Mouse (Mus musculus) cortical plate, adult 2 months (tissue): ENCODE results near the gene Ruvbl2. TPM values are rescaled to one million over a fixed set of nuclear protein-coding genes. Genes with fewer than 3 reads are reported as not detected.
"Not testable (repeated sequence)": the region's sequence is repeated elsewhere in the genome, so short reads cannot be mapped to it uniquely, and the experiment has no call there.

Source experiments
- H3K27ac ChIP-seq: fragments of 200-500 bp; 2 replicates; pipeline ENCODE4 v1.5.1; 2012; ENCODE audit warnings: low read length, control low read depth, inconsistent platforms; ENCODE audit not compliant: insufficient read depth
- H3K4me1 ChIP-seq: fragments of 200-500 bp; 2 replicates; pipeline ENCODE4 v1.6.1; 2011; ENCODE audit warnings: low read length; ENCODE audit not compliant: control insufficient read depth, insufficient read depth
- H3K4me3 ChIP-seq: fragments of 200-500 bp; 2 replicates; pipeline ENCODE4 v1.5.1; 2011; ENCODE audit warnings: mild to moderate bottlenecking, low read length, control low read depth; ENCODE audit not compliant: insufficient read depth
- CTCF ChIP-seq: fragments of 200-500 bp; IDR thresholded peaks from 2 replicates; pipeline ENCODE4 v1.5.1; 2011; ENCODE audit warnings: mild to moderate bottlenecking, control low read depth, low read length; ENCODE audit not compliant: insufficient read depth; ENCODE audit errors: extremely low read depth
- POLR2A ChIP-seq: fragments of 200-500 bp; IDR thresholded peaks from 2 replicates; pipeline ENCODE4 v1.6.1; 2011; ENCODE audit warnings: mild to moderate bottlenecking, low read length, control low read depth; ENCODE audit not compliant: insufficient read depth; ENCODE audit errors: extremely low read depth
- polyA plus RNA-seq: library from polyadenylated mRNA; depleted of rRNA; stranded (reverse); fragments of >200 nt; gene quantifications from 2 replicates; pipeline ENCODE4 v1.2.3, GENCODE M21; 2012

Ruvbl2 gene
- polyA plus RNA-seq, 1 experiment: 47.4 TPM

DNA sequence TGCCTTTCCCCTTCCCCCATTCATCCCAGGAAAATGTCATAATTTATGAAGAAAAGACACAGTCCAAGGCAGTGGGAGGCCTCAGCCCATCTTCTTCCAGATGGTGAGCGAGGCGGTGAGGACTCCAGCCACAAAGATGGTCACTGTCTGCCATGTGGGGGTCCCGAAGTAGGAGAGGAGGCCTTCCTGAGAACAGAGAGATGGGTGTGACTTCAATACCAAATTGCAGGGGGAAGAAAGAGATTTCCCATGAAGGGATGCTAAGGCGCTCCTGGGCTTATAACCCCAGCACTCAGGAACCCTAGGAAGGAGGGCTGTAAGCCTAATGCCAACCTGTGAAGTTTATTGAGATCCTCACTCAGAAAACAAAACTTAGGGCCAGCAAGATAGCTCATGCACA lies 23.9 kb upstream of the Ruvbl2 start:
- no peak for TF ChIP-seq CTCF
- peaks cover 13% of the 10 kb centered on the region for H3K4me1 ChIP-seq
- no peak overlapping the region for H3K27ac ChIP-seq
- H3K4me3 ChIP-seq: no peak overlapping the region

DNA sequence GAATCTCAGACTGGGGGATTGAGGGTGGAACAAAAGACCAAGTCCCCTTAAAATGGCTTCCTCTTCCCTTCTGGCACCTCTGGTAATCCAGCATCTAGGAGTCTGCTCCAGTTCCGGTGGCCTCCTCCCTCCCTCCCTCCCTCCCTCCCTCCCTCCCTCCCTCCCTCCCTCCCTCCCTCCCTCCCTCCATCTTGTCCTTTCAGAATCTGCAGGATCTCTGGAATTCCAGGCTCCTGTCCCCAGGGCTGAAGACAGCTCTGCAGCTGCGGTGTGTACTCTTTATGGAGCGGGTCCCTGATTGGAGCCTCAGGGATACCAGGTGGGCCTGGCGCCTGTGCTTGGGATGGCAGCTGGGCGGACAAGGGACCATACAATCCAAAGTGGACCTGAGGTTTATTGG lies 23.4 kb upstream of the Ruvbl2 start:
- H3K27ac ChIP-seq: peak overlapping the region; percentile 94
- no peak for TF ChIP-seq POLR2A
- H3K4me3 ChIP-seq: no peak overlapping the region
- peaks cover 13% of the 10 kb centered on the region for H3K4me1 ChIP-seq

DNA sequence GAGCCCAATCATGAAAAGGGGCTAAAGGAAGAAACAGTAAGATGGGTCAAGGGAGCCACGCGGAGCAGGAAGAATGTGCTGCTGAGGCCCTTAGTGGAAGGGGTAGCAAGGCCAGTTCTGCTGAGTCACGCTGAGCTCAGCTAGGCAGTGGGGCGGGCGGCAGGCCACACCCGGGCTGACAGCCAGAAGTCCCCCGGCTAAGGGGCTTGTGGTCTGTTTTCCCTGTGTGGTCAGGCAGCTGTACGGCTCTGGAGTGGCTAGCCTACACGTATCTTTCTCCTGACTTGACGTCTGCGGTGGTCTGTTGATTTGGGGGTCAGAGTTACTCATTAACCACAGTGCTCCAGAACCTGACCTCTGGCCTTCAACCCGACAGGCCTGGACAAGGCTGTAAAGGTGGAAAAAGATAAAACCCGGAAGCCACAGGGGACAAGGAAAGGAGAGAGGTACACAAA lies 23.0 kb upstream of the Ruvbl2 start:
- H3K4me3 ChIP-seq: no peak overlapping the region
- peaks cover 12% of the 10 kb centered on the region for H3K4me1 ChIP-seq
- TF ChIP-seq CTCF (no peak), POLR2A (0 out of 2 replicates have a peak, but pooled peaks have one; percentile 37)
- H3K27ac ChIP-seq: peak overlapping the region; percentile 94

DNA sequence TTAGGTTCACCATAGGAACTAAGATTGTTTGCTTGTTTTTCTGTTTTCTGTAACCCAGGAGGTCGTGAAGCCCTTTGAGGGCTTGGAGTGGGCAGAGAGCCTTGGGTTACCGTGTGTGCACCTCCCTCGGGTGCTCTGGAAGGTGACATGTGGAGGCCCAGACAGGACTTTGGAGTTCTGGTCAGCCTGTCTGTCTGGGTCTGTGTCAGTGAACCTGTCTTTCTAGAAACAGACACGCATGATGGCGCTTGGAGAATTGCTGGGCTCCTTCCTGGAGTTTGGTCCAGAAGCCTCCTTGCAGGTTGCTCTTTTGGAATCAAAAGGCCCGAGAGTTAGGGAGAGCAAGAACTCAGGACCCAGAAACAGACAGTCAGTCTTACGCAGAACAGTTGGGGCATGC lies 22.5 kb upstream of the Ruvbl2 start:
- H3K27ac ChIP-seq: peak overlapping the region; percentile 94
- H3K4me3 ChIP-seq: no peak overlapping the region; the same call in 1 of the 2 replicates
- peaks cover 9% of the 10 kb centered on the region; the same call in 1 of the 2 replicates for H3K4me1 ChIP-seq
- no peak for TF ChIP-seq POLR2A
- TF ChIP-seq CTCF: no peak

DNA sequence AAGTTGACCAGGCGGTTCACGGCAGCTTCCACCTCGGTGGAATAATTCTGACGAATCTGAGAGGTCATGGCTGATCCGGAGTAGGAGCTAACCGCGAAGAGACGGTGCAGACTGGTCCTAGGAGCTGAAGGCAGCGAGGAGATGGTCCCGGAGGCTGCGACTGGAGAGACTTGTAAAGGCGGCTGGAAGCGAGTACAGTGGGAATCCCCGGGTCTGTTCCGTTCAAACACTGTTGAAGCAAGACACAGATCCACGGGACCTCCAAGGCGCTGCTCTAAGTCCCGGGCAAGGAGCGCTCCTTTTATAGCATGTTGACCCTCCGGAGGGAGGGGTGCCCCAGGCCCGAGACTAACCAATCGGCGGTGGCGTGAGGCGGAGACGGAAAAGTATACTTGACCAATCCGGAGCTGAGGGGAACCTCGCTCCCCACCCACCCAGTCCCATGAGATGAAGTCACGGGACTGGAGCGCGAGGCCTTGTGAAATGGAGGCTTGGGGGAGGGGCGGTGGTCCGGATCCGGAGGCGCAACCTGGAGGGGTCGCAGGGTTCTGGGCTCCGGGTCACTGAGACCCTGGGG lies 21.8 kb upstream of the Ruvbl2 start, which contains the start of gene Ftl1:
Gene Ftl1 (minus strand): TSS at position 321 of the 577 bp plus-strand sequence.
- Histone ChIP-seq H3K4me3 (peak within 1 kb of the TSS; percentile 93), H3K27ac (peak within 1 kb of the TSS; percentile 94)
- peak; percentile 96 for TF ChIP-seq POLR2A
- not testable (repeated sequence) for H3K4me1 ChIP-seq

DNA sequence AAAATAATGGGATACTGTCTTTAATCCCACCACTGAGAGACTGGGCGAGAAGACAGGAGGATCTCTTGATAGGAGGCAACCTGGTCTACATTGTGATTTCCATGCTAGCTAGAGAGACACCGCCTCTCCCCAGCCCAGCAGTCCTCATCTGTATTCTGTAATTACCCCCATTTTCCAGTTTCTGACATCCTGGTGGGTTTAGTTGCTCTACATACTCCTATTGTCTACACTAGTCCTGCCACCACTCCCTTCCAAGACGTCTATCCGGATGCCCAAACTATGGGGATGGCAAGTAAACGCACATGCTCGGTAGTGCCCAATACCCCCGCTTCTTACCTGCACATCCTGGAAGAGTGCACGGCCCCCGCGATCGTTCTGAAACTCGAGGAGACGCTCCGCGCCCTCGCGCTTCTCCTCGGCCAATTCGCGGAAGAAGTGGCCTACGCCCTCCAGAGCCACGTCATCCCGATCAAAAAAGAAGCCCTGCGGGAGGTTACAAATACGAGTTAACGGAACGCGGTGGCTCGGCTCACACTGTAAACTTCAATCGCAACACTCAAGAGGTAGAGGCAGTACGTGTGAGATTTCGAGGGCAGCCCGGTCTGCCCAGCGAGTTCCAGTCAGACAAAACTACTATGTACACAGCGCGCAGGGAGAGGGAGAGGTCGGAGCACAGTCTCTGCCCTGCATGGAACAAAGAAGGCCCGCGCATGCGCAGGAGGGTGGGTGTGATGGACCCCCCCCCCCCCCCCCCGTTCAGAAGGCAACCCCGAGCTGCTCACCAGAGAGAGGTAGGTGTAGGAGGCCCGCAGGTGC lies 21.1 kb upstream of the Ruvbl2 start:
- Histone ChIP-seq H3K4me1 (peaks cover 6% of the 10 kb centered on the region; the same call in 1 of the 2 replicates), H3K4me3 (peak overlapping the region; percentile 93), H3K27ac (peak overlapping the region; percentile 64; the same call in 1 of the 2 replicates)
- no peak for TF ChIP-seq CTCF
- TF ChIP-seq POLR2A: no peak; the same call in 1 of the 2 replicates

DNA sequence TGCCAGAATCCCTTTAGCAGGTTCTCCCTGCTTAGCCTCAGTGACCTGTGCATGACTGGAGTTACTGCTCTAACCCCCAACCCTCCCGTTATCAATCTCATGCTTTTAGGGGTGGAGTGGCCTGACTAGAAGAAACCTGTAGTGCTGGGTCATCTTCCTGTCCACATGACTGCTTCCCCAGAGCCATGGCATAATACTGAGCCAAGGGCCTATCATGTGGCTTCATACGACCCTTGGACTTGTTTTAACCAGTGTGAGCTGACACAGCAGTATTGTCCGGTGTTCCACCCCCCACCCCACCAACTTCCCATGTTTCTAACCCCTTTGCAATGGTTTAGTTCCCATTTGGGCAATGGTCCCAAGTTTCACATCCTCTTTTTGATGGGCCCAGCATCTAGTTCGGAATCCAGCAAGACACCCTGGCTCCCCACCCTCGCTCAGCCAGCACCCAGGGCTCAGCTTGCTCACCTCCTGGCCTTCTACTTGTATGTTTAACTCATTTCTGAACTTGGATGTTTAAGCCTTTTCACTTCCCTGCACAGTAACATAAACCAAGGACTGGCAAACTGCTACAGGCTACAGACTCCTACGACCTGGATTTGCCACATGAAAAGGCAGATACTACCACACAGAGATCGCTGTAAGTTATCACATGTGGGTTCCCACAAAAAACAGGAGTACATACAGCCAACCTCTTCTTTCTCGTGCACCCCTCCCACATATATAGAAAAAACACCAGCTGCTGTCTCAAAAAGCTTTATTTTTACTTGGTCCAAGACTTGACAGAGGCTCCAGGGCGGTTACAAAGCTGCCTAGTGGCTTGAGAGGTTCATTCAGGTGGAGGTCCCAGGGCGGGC lies 19.5 kb upstream of the Ruvbl2 start:
- TF ChIP-seq POLR2A (peak; percentile 24; the same call in 1 of the 2 replicates), CTCF (no peak)
- H3K4me3 ChIP-seq: peak overlapping the region; percentile 93; the same call in 1 of the 2 replicates
- peaks cover 6% of the 10 kb centered on the region; the same call in 1 of the 2 replicates for H3K4me1 ChIP-seq
- H3K27ac ChIP-seq: no peak overlapping the region

DNA sequence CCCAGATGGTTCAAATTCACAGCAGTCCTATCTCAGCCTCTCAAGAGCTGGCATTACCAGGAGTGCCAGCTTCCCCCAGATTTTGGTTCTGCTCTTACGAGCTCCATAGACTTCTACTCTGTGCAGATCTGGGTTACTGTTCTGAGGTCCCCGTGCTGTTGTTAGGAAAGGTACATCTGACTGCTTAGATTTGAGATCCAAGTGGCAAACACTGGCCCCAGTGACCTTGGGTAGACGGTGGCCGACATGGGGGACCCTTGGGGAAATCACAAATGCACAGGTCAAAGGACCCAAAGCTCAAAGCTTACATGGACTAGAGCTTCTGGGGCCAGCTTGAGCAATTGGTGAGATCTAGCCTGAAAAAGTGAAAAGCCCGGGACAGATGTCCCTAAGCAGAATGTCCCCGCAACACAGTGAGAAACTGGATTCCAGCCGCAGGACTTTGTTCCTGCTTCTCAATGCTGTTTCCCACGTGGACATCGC lies 18.9 kb upstream of the Ruvbl2 start:
- peaks cover 6% of the 10 kb centered on the region; the same call in 1 of the 2 replicates for H3K4me1 ChIP-seq
- TF ChIP-seq CTCF (no peak), POLR2A (no peak)
- H3K4me3 ChIP-seq: no peak overlapping the region
- H3K27ac ChIP-seq: no peak overlapping the region
